Mouse (Mus musculus): Measurements from ENCODE around the gene Gm5751. TPM values are rescaled to one million over a fixed set of nuclear protein-coding genes. Genes with fewer than 3 reads are reported as not detected.

Gm5751 gene
- total and polyA plus RNA-seq, 3 experiments = 2.0 to 2.1 TPM; not detected in 1

DNA sequence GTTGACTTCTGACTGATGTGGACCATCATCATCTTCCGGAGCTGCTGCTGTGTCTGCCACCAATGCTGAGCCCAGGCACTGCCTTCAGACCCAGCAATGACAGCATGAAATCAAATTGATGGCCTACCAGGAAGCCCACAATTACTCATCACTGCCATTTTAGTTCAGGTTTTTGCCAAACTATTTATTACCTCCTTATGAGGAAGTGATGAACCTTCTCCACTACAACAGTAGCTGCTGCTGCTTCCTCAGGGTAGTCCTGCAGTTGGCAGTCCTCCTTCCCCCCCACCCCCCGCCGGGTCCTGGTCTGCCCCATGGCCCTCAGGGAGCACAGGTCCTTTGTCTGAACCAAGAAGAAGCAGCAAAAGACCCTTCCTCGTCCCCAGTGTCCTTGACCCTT lies 26.8 kb downstream of the Gm5751 start:
- TF ChIP-seq POLR2AphosphoS2 (IDR thresholded peaks at IDR 0.05; ENCODE audit: low read length) (no peak), EP300 (IDR thresholded peaks at IDR 0.05; ENCODE audit: low read depth in 1 of 2, low read length in 2 of 2) (no peak)
- no peak overlapping the region for H3K9ac ChIP-seq (ENCODE audit: control insufficient read depth, low read depth, low read length, poor library complexity, severe bottlenecking)

DNA sequence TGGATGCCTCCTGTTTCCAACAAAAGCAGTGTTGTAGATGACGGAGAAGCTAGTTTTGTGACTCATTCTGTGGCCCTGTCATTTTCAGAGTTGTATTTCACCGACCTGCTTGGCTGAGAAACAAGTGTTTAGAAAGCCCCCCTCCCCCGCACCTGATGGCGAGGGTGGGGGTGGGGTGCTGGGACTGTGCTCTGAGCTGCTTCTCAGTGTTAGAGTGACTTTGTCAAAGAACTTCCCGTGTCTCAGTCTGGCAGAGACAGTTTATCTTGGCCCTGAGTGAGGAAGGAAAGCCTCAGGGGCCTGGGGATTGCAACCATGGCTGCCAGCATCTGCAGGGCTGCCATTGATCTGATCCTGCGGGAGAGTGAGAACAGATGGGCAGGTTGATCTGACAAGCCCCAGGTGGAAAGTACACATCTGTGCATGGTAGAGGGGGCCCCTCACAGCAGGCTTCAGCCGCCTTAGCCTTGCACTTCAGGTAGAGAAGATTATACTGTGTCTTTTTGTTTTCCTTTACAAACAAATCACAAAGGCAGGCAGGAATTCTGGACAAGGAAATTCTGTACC lies 27.9 kb downstream of the Gm5751 start:
- no peak for DNase-seq (ENCODE audit: low read depth, low spot score)
- H3K9me3 ChIP-seq (replicated peaks; ENCODE audit: insufficient read depth, low read length) = no peaks in the 10 kb centered on the region
- no peaks in the 10 kb centered on the region for H3K27me3 ChIP-seq (ENCODE audit: control insufficient read depth in 1 of 2, insufficient read depth in 2 of 2, low read length in 2 of 2)
- H3K9ac ChIP-seq (ENCODE audit: control insufficient read depth, low read depth, low read length, poor library complexity, severe bottlenecking) = no peak overlapping the region
- H3K27ac ChIP-seq (ENCODE audit: control insufficient read depth, low read depth, low read length) = no peak overlapping the region
- no peaks in the 10 kb centered on the region for H3K36me3 ChIP-seq (ENCODE audit: control insufficient read depth in 1 of 2, insufficient read depth in 2 of 2, low read length in 2 of 2)
- no peaks in the 10 kb centered on the region for H3K79me2 ChIP-seq (ENCODE audit: control insufficient read depth, insufficient read depth, low read length, poor library complexity)
- no peaks in the 10 kb centered on the region for H3K4me1 ChIP-seq (ENCODE audit: control insufficient read depth in 1 of 2, insufficient read depth in 2 of 2, low read length in 2 of 2)
- no peak overlapping the region for H3K4me3 ChIP-seq (ENCODE audit: control insufficient read depth in 1 of 2, insufficient read depth in 1 of 2, low read depth in 2 of 2, low read length in 2 of 2)
- TF ChIP-seq POLR2AphosphoS5 (IDR thresholded peaks at IDR 0.05; ENCODE audit: borderline replicate concordance, low read depth, low read length) (no peak), UBTF (IDR thresholded peaks at IDR 0.05; ENCODE audit: borderline replicate concordance, insufficient read depth, low read depth, low read length) (no peak), USF1 (IDR thresholded peaks at IDR 0.05; ENCODE audit: low read depth, low read length) (no peak), ZC3H11A (IDR thresholded peaks at IDR 0.05; ENCODE audit: low read depth, low read length) (no peak), KAT2A (conservative IDR thresholded peaks at IDR 0.05; ENCODE audit: low read depth, low read length) (no peak), MAZ (IDR thresholded peaks at IDR 0.05; ENCODE audit: low read depth, low read length) (no peak), ELF1 (IDR thresholded peaks at IDR 0.05; ENCODE audit: low read depth, low read length) (no peak), NELFE (IDR thresholded peaks at IDR 0.05; ENCODE audit: low read depth, low read length) (no peak), RAD21 (IDR thresholded peaks at IDR 0.05; ENCODE audit: low read depth, low read length) (no peak), CHD2 (IDR thresholded peaks at IDR 0.05; ENCODE audit: low read length) (no peak), NRF1 (IDR thresholded peaks at IDR 0.05; ENCODE audit: insufficient read depth, low read depth, low read length, poor library complexity, severe bottlenecking) (no peak), TBP (IDR thresholded peaks at IDR 0.05; ENCODE audit: low read depth, low read length) (no peak), BHLHE40 (IDR thresholded peaks at IDR 0.05; ENCODE audit: borderline replicate concordance, low read depth, low read length) (no peak), USF2 (IDR thresholded peaks at IDR 0.05; ENCODE audit: borderline replicate concordance in 1 of 2, insufficient read depth in 1 of 2, low read depth in 1 of 2, low read length in 2 of 2) (no peak), SIN3A (IDR thresholded peaks at IDR 0.05; ENCODE audit: low read length) (no peak), POLR2AphosphoS2 (IDR thresholded peaks at IDR 0.05; ENCODE audit: low read length) (no peak)

More for the DNA sequence above, 26.8 kb downstream of the Gm5751 start:
- no peaks in the 10 kb centered on the region for H3K36me3 ChIP-seq (ENCODE audit: control insufficient read depth in 1 of 2, insufficient read depth in 2 of 2, low read length in 2 of 2)
- H3K4me1 ChIP-seq (ENCODE audit: control insufficient read depth in 1 of 2, insufficient read depth in 2 of 2, low read length in 2 of 2) = no peaks in the 10 kb centered on the region
- no peaks in the 10 kb centered on the region for H3K79me2 ChIP-seq (ENCODE audit: control insufficient read depth, insufficient read depth, low read length, poor library complexity)
- H3K27me3 ChIP-seq (ENCODE audit: control insufficient read depth in 1 of 2, insufficient read depth in 2 of 2, low read length in 2 of 2) = no peaks in the 10 kb centered on the region
- DNase-seq (ENCODE audit: low read depth, low spot score) = no peak
- H3K9me3 ChIP-seq (replicated peaks; ENCODE audit: insufficient read depth, low read length) = no peaks in the 10 kb centered on the region
- H3K27ac ChIP-seq (ENCODE audit: control insufficient read depth, low read depth, low read length) = no peak overlapping the region
- H3K4me3 ChIP-seq (ENCODE audit: control insufficient read depth in 1 of 2, insufficient read depth in 1 of 2, low read depth in 2 of 2, low read length in 2 of 2) = no peak overlapping the region

Data from MEL (cell line).